Mouse (Mus musculus) midbrain, embryonic 15.5 days (tissue): Measurements from ENCODE around the gene Nrip1. TPM values are rescaled to one million over a fixed set of nuclear protein-coding genes. Genes with fewer than 3 reads are reported as not detected.

Experiments used
- ATAC-seq: fragments of 200-750 bp; cut with Nextera tagmentation; replicated peaks from 2 replicates; pipeline ENCODE4 v1.8.0; 2017; ENCODE audit warnings: moderate TSS enrichment
- H3K27ac ChIP-seq: fragments of 300-500 bp; sonication (generic); 2 replicates; pipeline ENCODE4 v1.5.1; 2015; ENCODE audit warnings: mild to moderate bottlenecking, inconsistent platforms
- H3K27me3 ChIP-seq: fragments of 300-500 bp; sonication (generic); replicated peaks from 2 replicates; pipeline ENCODE4 v1.6.1; 2015; ENCODE audit warnings: inconsistent platforms
- H3K36me3 ChIP-seq: fragments of 300-500 bp; sonication (generic); replicated peaks from 2 replicates; pipeline ENCODE4 v1.6.1; 2015; ENCODE audit warnings: inconsistent platforms
- H3K4me1 ChIP-seq: fragments of 300-500 bp; sonication (generic); 2 replicates; pipeline ENCODE4 v1.6.1; 2015; ENCODE audit warnings: inconsistent platforms
- H3K4me2 ChIP-seq: fragments of 300-500 bp; sonication (generic); 2 replicates; pipeline ENCODE4 v1.6.1; 2015; ENCODE audit warnings: inconsistent platforms, mild to moderate bottlenecking, moderate library complexity
- H3K4me3 ChIP-seq: fragments of 300-500 bp; sonication (generic); 2 replicates; pipeline ENCODE4 v1.5.1; 2015; ENCODE audit warnings: mild to moderate bottlenecking, inconsistent platforms
- H3K9ac ChIP-seq: fragments of 300-500 bp; sonication (generic); 2 replicates; pipeline ENCODE4 v1.6.1; 2015; ENCODE audit warnings: mild to moderate bottlenecking, inconsistent platforms
- H3K9me3 ChIP-seq: fragments of 300-500 bp; sonication (generic); 2 replicates; pipeline ENCODE4 v1.6.1; 2016; ENCODE audit warnings: inconsistent platforms
- WGBS: fragments of 180-500 bp; shearing (Covaris S2); methylation state at CpG from one replicate; pipeline ENCODE4 v1.1.7; 2015; ENCODE audit warnings: mixed read lengths; 5-methylcytosine and 5-hydroxymethylcytosine counted together
- polyA plus RNA-seq: library from polyadenylated mRNA; unstranded; fragments of >200 nt; fragmentation: Nextera tagmentation; extraction: Ambion mirVana; gene quantifications from 2 replicates; pipeline ENCODE4 v1.2.1, GENCODE M21; 2015

Nrip1 gene
- polyA plus RNA-seq, 1 experiment from 2014 or later, result 38.3 TPM

- Histone ChIP-seq H3K4me2 (no peak overlapping the region), H3K27me3 (no peaks in the 10 kb centered on the region), H3K9me3 (no peaks in the 10 kb centered on the region), H3K4me3 (no peak overlapping the region), H3K27ac (no peak overlapping the region), H3K4me1 (peaks cover 44% of the 10 kb centered on the region), H3K36me3 (no peaks in the 10 kb centered on the region), H3K9ac (no peak overlapping the region)
- ATAC-seq, result no peak
- 89% methylated on average over 22 of the region's 22 CpGs for whole genome bisulfite sequencing
These were observed 56.4 kb downstream of the Nrip1 start for GRCm38 (mm10) chr16:76316940-76317822.

GRCm38 (mm10) chr16:76315642-76316041 lies 58.0 kb downstream of the Nrip1 start:
- H3K9ac ChIP-seq, result no peak overlapping the region
- no peaks in the 10 kb centered on the region for H3K36me3 ChIP-seq
- H3K4me1 ChIP-seq, result peaks cover 29% of the 10 kb centered on the region
- WGBS, result 92% methylated on average over 3 of the region's 3 CpGs
- H3K9me3 ChIP-seq, result no peaks in the 10 kb centered on the region
- no peak overlapping the region for H3K4me2 ChIP-seq
- no peak overlapping the region for H3K4me3 ChIP-seq
- H3K27ac ChIP-seq, result no peak overlapping the region
- H3K27me3 ChIP-seq, result no peaks in the 10 kb centered on the region
- no peak for ATAC-seq

DNA sequence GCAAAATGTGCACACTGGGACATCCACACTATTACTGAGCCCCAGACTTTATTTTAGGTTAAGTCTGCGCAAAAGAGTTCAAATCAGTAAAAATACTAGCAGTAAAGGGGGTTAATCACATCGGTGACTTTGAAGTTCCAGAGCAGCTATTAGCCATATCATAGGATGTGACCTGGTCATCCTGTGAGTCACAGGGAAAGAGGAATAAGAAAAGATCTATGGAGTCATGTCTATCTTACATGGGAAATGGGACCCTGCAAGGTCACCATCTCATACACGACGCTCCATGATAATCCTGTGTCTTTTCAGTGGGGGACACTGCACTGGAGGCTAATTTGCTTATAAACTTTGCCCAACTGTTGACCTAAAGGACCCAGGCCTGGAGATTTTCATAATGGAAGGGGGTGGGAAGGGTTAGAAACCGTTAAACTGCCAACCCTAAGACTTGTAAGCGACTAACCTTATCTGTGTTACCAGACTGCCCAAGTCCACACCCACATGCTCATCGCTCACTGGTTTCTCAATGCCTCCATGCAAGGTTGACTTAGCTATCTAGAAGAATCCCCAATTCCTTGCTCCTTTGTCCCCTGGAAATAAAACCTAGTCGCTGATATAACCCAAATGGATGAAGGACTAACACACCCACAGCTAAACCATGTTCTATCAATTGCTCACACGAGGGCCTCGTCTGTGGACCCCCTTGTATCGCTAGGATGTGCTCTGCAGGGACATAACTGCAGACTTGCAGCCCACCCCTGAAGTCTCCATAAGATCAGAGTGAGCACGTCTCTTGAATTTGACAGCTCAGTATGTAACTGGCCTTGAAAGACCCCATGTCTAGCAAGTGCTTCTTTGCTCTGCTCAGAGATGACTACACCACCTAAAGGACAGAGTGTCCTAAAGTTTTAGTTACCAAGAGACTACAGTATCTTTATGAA lies 59.3 kb downstream of the Nrip1 start:
- H3K9me3 ChIP-seq, result no peaks in the 10 kb centered on the region
- no peaks in the 10 kb centered on the region for H3K36me3 ChIP-seq
- no peak overlapping the region for H3K4me2 ChIP-seq
- H3K27me3 ChIP-seq, result no peaks in the 10 kb centered on the region
- ATAC-seq, result no peak
- H3K9ac ChIP-seq, result no peak overlapping the region
- H3K27ac ChIP-seq, result no peak overlapping the region
- WGBS, result 86% methylated on average over 12 of the region's 12 CpGs
- H3K4me1 ChIP-seq, result peaks cover 24% of the 10 kb centered on the region
- no peak overlapping the region for H3K4me3 ChIP-seq

DNA sequence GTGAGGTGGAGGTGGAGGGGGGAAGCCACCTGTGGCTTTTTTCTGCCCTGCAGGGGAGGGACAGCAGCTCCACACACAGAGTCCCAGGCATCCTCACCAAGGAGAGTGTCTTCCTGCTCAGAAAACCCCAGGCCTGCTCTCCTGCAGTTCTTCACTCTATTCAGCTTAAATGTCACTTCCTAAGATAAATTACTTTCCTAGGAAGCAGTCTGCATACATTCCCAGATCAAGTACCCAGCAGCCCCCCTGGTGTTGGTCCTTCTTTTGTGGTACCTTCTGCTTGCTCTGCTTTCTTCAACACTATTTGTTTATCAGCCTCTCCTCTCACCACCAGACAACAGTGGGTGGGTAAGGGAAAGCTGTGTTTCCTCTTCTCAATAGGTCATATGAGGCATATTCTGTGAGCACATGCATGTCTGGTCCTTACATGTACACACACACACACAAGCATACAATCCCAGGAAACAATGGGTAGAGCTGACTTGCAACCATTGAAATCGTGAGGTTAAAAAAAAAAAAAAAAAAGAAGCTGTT lies 60.7 kb downstream of the Nrip1 start:
- H3K4me1 ChIP-seq, result peaks cover 13% of the 10 kb centered on the region
- 42% methylated on average over 1 of the region's 1 CpGs for WGBS
- H3K27ac ChIP-seq, result no peak overlapping the region
- H3K9me3 ChIP-seq, result no peaks in the 10 kb centered on the region
- ATAC-seq, result no peak
- no peak overlapping the region for H3K4me3 ChIP-seq
- H3K27me3 ChIP-seq, result no peaks in the 10 kb centered on the region
- no peaks in the 10 kb centered on the region for H3K36me3 ChIP-seq
- no peak overlapping the region for H3K4me2 ChIP-seq
- H3K9ac ChIP-seq, result no peak overlapping the region

DNA sequence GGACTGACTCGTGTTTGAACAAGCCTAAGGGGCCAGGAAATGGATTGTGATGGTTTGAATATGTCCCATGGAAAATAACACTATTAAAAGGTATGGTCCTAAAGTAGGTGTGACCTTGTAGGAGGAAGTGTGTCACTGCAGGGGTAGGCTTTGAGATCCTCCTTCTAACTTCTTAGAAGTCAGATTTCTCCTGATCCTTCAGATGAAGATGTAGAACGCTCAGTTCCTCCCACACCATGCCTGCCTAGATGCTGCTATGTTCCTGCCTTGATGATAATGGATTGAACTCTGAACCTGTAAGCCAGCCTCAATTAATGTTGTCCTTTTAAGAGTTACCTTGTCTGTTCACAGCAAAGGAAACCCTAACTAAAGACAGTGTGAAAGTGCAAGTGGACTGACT lies 62.8 kb downstream of the Nrip1 start:
- Histone ChIP-seq H3K9ac (no peak overlapping the region), H3K9me3 (no peaks in the 10 kb centered on the region), H3K27ac (no peak overlapping the region), H3K4me1 (peaks cover 10% of the 10 kb centered on the region; the same call in 1 of the 2 replicates), H3K36me3 (no peaks in the 10 kb centered on the region), H3K27me3 (no peaks in the 10 kb centered on the region), H3K4me3 (no peak overlapping the region), H3K4me2 (no peak overlapping the region)
- ATAC-seq, result no peak
- WGBS, result 91% methylated on average over 2 of the region's 2 CpGs

DNA sequence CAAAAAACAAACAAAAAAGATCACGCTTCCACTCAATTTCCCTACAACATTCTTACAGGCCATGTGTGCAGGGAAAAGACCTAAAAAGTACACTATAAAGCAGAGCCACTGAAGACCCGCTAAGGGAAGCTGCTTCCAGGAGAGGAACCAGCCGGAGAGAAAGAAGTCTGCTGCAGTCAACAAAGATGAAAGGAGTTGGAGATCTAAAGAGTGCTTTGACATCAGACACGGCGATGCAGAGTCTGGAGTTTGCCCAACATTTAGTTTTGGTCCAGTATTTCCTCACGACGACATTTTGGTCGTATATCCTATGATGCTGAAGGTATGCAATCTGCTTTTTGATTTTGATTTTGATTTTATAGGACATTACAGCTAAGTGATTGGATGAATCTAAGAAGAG lies 63.3 kb downstream of the Nrip1 start:
- Histone ChIP-seq H3K27me3 (no peaks in the 10 kb centered on the region), H3K9me3 (no peaks in the 10 kb centered on the region), H3K4me3 (no peak overlapping the region), H3K27ac (no peak overlapping the region), H3K4me2 (no peak overlapping the region), H3K36me3 (no peaks in the 10 kb centered on the region), H3K9ac (no peak overlapping the region), H3K4me1 (peaks cover 10% of the 10 kb centered on the region; the same call in 1 of the 2 replicates)
- WGBS, result 68% methylated on average over 8 of the region's 8 CpGs
- ATAC-seq, result no peak

GRCm38 (mm10) chr16:76309280-76309679 lies 64.3 kb downstream of the Nrip1 start:
- ATAC-seq, result 0 out of 2 replicates have a peak, but pooled peaks have one; percentile 22
- H3K27ac ChIP-seq, result no peak overlapping the region

DNA sequence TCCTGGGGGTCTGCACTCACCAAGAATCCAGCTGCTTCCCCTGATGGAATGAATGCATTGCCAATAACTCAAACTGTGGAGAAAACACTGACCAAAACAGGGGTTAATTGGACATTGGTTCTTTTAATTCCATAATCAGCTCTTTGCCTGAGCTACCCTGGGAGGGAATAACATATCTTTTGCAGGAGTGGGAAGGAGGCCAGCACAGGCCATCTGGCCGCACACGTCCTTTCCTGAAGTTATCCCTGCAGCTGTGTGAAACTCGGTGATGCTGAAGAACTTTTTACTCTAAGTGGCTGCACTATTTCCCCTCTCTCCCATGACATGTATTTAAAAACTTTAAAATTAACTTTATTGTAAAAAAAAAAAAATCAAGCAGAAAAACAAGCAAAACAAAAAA lies 66.6 kb downstream of the Nrip1 start:
- no peak overlapping the region for H3K9ac ChIP-seq
- H3K4me1 ChIP-seq, result peaks cover 10% of the 10 kb centered on the region; the same call in 1 of the 2 replicates
- no peak overlapping the region for H3K4me2 ChIP-seq
- no peaks in the 10 kb centered on the region for H3K9me3 ChIP-seq
- no peaks in the 10 kb centered on the region for H3K27me3 ChIP-seq
- H3K36me3 ChIP-seq, result no peaks in the 10 kb centered on the region
- no peak overlapping the region for H3K27ac ChIP-seq
- 67% methylated on average over 3 of the region's 3 CpGs for WGBS
- ATAC-seq, result no peak
- no peak overlapping the region for H3K4me3 ChIP-seq

More at GRCm38 (mm10) chr16:76309280-76309679, 64.3 kb downstream of the Nrip1 start:
- no peaks in the 10 kb centered on the region for H3K9me3 ChIP-seq
- 78% methylated on average over 7 of the region's 7 CpGs for WGBS
- H3K36me3 ChIP-seq, result no peaks in the 10 kb centered on the region
- H3K4me1 ChIP-seq, result peaks cover 10% of the 10 kb centered on the region; the same call in 1 of the 2 replicates
- no peak overlapping the region for H3K9ac ChIP-seq
- no peaks in the 10 kb centered on the region for H3K27me3 ChIP-seq
- H3K4me2 ChIP-seq, result no peak overlapping the region
- H3K4me3 ChIP-seq, result no peak overlapping the region

GRCm38 (mm10) chr16:76306446-76306845 lies 67.2 kb downstream of the Nrip1 start:
- H3K27ac ChIP-seq, result no peak overlapping the region
- H3K9ac ChIP-seq, result no peak overlapping the region
- no peaks in the 10 kb centered on the region for H3K36me3 ChIP-seq
- no peak overlapping the region for H3K4me2 ChIP-seq
- ATAC-seq, result no peak
- 96% methylated on average over 4 of the region's 4 CpGs for WGBS
- no peaks in the 10 kb centered on the region for H3K27me3 ChIP-seq
- H3K4me3 ChIP-seq, result no peak overlapping the region
- H3K4me1 ChIP-seq, result peaks cover 14% of the 10 kb centered on the region; the same call in 1 of the 2 replicates
- H3K9me3 ChIP-seq, result no peaks in the 10 kb centered on the region

DNA sequence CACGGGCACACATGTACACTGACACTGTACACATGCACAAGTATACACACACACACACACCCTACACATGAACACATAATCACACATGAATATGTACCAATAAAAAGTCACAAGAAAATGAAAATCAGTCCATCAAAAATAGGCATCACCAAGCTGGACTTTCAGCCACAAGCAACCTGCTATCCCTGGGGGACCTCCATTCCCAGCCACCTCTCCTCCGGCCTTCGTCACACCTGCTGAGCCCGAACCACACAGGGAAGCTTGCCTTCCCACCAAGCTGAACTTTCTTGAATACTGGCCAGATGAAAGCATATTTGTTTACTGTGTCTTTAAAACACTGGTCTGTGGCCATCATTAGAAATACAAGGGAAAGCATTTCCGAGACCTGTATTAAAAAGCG lies 70.2 kb downstream of the Nrip1 start:
- no peaks in the 10 kb centered on the region for H3K27me3 ChIP-seq
- ATAC-seq, result no peak
- H3K36me3 ChIP-seq, result no peaks in the 10 kb centered on the region
- peaks cover 6% of the 10 kb centered on the region; the same call in 1 of the 2 replicates for H3K4me1 ChIP-seq
- no peak overlapping the region for H3K9ac ChIP-seq
- no peak overlapping the region for H3K4me2 ChIP-seq
- no peak overlapping the region for H3K27ac ChIP-seq
- H3K4me3 ChIP-seq, result no peak overlapping the region
- WGBS, result 87% methylated on average over 6 of the region's 6 CpGs
- no peaks in the 10 kb centered on the region for H3K9me3 ChIP-seq

DNA sequence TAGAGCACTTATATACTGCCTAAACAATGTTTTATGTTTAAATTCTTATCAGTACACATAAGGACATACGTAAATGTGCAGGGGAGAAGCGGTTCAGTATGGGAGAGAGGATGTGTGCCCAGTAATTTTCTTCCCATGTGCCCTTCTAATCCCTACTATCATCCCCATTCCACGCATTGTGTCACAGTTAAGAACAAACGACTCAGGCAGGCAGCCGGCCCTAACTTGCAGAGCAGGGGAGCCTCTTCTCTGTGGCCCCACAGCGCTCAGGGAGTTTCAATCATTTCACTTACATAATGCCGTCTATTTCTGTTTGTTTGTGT lies 71.9 kb downstream of the Nrip1 start:
- no peak overlapping the region for H3K4me3 ChIP-seq
- H3K27me3 ChIP-seq, result no peaks in the 10 kb centered on the region
- no peaks in the 10 kb centered on the region for H3K9me3 ChIP-seq
- H3K4me2 ChIP-seq, result no peak overlapping the region
- H3K27ac ChIP-seq, result no peak overlapping the region
- ATAC-seq, result no peak
- no peak overlapping the region for H3K9ac ChIP-seq
- no peaks in the 10 kb centered on the region for H3K36me3 ChIP-seq
- peaks cover 6% of the 10 kb centered on the region; the same call in 1 of the 2 replicates for H3K4me1 ChIP-seq
- WGBS, result 49% methylated on average over 7 of the region's 7 CpGs
